ENCODE assay signal across 8 mouse cellular contexts in genomic region chr10:79706406-79707094, GRCm38 (mm10). TPM values are rescaled to one million over a fixed set of nuclear protein-coding genes. Genes with fewer than 3 reads are reported as not detected.
A peak's percentile ranks its signal among the peaks of the same experiment; 100 is the strongest.
DNase-seq lines count a peak whose midpoint lies in the region; ATAC-seq and TF ChIP-seq lines count a peak whose summit lies in the region.

No protein-coding gene starts in this region.

- no peak for DNase-seq in kidney, postnatal 10 days
- peak; percentile 53 to 54 for DNase-seq in cerebellum, postnatal 36 days
- no peak for DNase-seq in liver, postnatal 0 days
- DNase-seq in embryo, embryonic 11 days: no peak
- no peak for DNase-seq in layer of hippocampus, adult 11-12 months (ENCODE audit: low spot score)
- no peak for DNase-seq in frontal cortex, postnatal 10 days (ENCODE audit: low spot score in 2 of 2)

- TF ChIP-seq EP300 in liver, postnatal 0 days (IDR thresholded peaks at IDR 0.05; ENCODE audit: low read depth): no peak

- H3K4me1 ChIP-seq in kidney, embryonic 14.5 days (ENCODE audit: control insufficient read depth, insufficient read depth, low read length): peaks cover 32% of the 10 kb centered on the region
- peaks cover 55% of the 10 kb centered on the region for H3K4me1 ChIP-seq in heart, embryonic 16.5 days (ENCODE audit: control insufficient read depth, insufficient read depth, low read length)
- H3K4me1 ChIP-seq in liver, postnatal 0 days (ENCODE audit: insufficient read depth): peaks cover 45% of the 10 kb centered on the region

- no peak for ATAC-seq in kidney, embryonic 14.5 days (ENCODE audit: low FRiP score, low TSS enrichment)
- no peak for ATAC-seq in heart, embryonic 16.5 days (replicated peaks; ENCODE audit: extremely low read depth, insufficient read depth, low FRiP score)
- ATAC-seq in liver, postnatal 0 days: no peak

- no peak overlapping the region for H3K27ac ChIP-seq in kidney, embryonic 14.5 days (ENCODE audit: low read depth, low read length)
- H3K27ac ChIP-seq in heart, embryonic 16.5 days (ENCODE audit: low read length): peak overlapping the region; percentile 57
- peak overlapping the region; percentile 79 for H3K27ac ChIP-seq in liver, postnatal 0 days (ENCODE audit: low read depth)

- no peaks in the 10 kb centered on the region for H3K27me3 ChIP-seq in kidney, embryonic 14.5 days (ENCODE audit: control insufficient read depth, insufficient read depth, low read length)
- H3K27me3 ChIP-seq in heart, embryonic 16.5 days (ENCODE audit: control insufficient read depth, insufficient read depth, low read length): no peaks in the 10 kb centered on the region
- no peaks in the 10 kb centered on the region for H3K27me3 ChIP-seq in liver, postnatal 0 days (ENCODE audit: insufficient read depth, low read length)

- no peaks in the 10 kb centered on the region for H3K9me3 ChIP-seq in kidney, embryonic 14.5 days (ENCODE audit: control insufficient read depth, low read length)
- no peaks in the 10 kb centered on the region for H3K9me3 ChIP-seq in heart, embryonic 16.5 days (replicated peaks; ENCODE audit: control insufficient read depth, low read length)
- no peaks in the 10 kb centered on the region for H3K9me3 ChIP-seq in liver, postnatal 0 days (ENCODE audit: low read length)

- H3K36me3 ChIP-seq in kidney, embryonic 14.5 days (ENCODE audit: control insufficient read depth, insufficient read depth, low read length): peaks cover 46% of the 10 kb centered on the region
- peaks cover 24% of the 10 kb centered on the region for H3K36me3 ChIP-seq in heart, embryonic 16.5 days (ENCODE audit: control insufficient read depth, insufficient read depth)
- H3K36me3 ChIP-seq in liver, postnatal 0 days (replicated peaks; ENCODE audit: insufficient read depth, low read length): peaks cover 55% of the 10 kb centered on the region

- TF ChIP-seq CTCF in liver, postnatal 0 days (IDR thresholded peaks at IDR 0.05; ENCODE audit: low read depth): no peak

- no peak overlapping the region; the same call in 1 of the 2 replicates for H3K4me3 ChIP-seq in kidney, embryonic 14.5 days (ENCODE audit: low read length)
- peak overlapping the region; percentile 92 for H3K4me3 ChIP-seq in heart, embryonic 16.5 days (ENCODE audit: low read length)
- H3K4me3 ChIP-seq in liver, postnatal 0 days (ENCODE audit: low read depth, low read length): peak overlapping the region; percentile 85

- WGBS in kidney, embryonic 14.5 days: 82% methylated on average over 5 of the region's 5 CpGs
- WGBS in heart, embryonic 16.5 days: 46% methylated on average over 5 of the region's 5 CpGs
- 52% methylated on average over 5 of the region's 5 CpGs for WGBS in liver, postnatal 0 days (ENCODE audit: insufficient replicate concordance)

- peak overlapping the region; percentile 86; the same call in 1 of the 2 replicates for H3K4me2 ChIP-seq in kidney, embryonic 14.5 days (replicated peaks; ENCODE audit: low read depth, low read length)
- H3K4me2 ChIP-seq in heart, embryonic 16.5 days (ENCODE audit: low read depth, low read length): peak overlapping the region; percentile 97
- H3K4me2 ChIP-seq in liver, postnatal 0 days (ENCODE audit: low read depth, low read length): peak overlapping the region; percentile 77

- H3K9ac ChIP-seq in kidney, embryonic 14.5 days (ENCODE audit: low read depth, low read length): peak overlapping the region; percentile 12; the same call in 1 of the 2 replicates
- H3K9ac ChIP-seq in heart, embryonic 16.5 days (ENCODE audit: low read length): peak overlapping the region; percentile 98
- H3K9ac ChIP-seq in liver, postnatal 0 days (replicated peaks): peak overlapping the region; percentile 87

RNA-seq across cellular contexts. Expression of gene Bsg, which starts 2.3 kb away (rescaled TPM):
- 847 and 943 TPM in 2 replicates for polyA plus RNA-seq in kidney, embryonic 14.5 days (2014; fragmentation: Nextera tagmentation; extraction: Ambion mirVana)
- polyA plus RNA-seq in heart, embryonic 16.5 days (2015; fragmentation: Nextera tagmentation; extraction: Ambion mirVana): 1,046 and 1,072 TPM in 2 replicates
- polyA plus RNA-seq in liver, postnatal 0 days (2015; fragmentation: Nextera tagmentation; extraction: Ambion mirVana): 979 and 1,075 TPM in 2 replicates

RNA-seq across cellular contexts. Expression of gene Hcn2, which starts 9.9 kb away (rescaled TPM):
- polyA plus RNA-seq in kidney, embryonic 14.5 days (2014; fragmentation: Nextera tagmentation; extraction: Ambion mirVana): 0.11 and 0.14 TPM in 2 replicates
- polyA plus RNA-seq in heart, embryonic 16.5 days (2015; fragmentation: Nextera tagmentation; extraction: Ambion mirVana): not detected in 2 replicates
- 0.04 and 0.06 TPM in 2 replicates for polyA plus RNA-seq in liver, postnatal 0 days (2015; fragmentation: Nextera tagmentation; extraction: Ambion mirVana)

RNA-seq across cellular contexts. Expression of gene Gzmm, which starts 17.7 kb away (rescaled TPM):
- polyA plus RNA-seq in kidney, embryonic 14.5 days (2014; fragmentation: Nextera tagmentation; extraction: Ambion mirVana): 0.54 and 0.61 TPM in 2 replicates
- polyA plus RNA-seq in heart, embryonic 16.5 days (2015; fragmentation: Nextera tagmentation; extraction: Ambion mirVana): 1.1 and 1.3 TPM in 2 replicates
- polyA plus RNA-seq in liver, postnatal 0 days (2015; fragmentation: Nextera tagmentation; extraction: Ambion mirVana): 0.09 and 0.13 TPM in 2 replicates

RNA-seq across cellular contexts. Expression of gene Cdc34, which starts 24.6 kb away (rescaled TPM):
- 105 and 108 TPM in 2 replicates for polyA plus RNA-seq in kidney, embryonic 14.5 days (2014; fragmentation: Nextera tagmentation; extraction: Ambion mirVana)
- polyA plus RNA-seq in heart, embryonic 16.5 days (2015; fragmentation: Nextera tagmentation; extraction: Ambion mirVana): 98.0 and 101 TPM in 2 replicates
- polyA plus RNA-seq in liver, postnatal 0 days (2015; fragmentation: Nextera tagmentation; extraction: Ambion mirVana): 77.6 and 80.1 TPM in 2 replicates

RNA-seq across cellular contexts. Expression of gene Tpgs1, which starts 37.4 kb away (rescaled TPM):
- polyA plus RNA-seq in kidney, embryonic 14.5 days (2014; fragmentation: Nextera tagmentation; extraction: Ambion mirVana): 85.7 and 90.9 TPM in 2 replicates
- 45.5 and 47.0 TPM in 2 replicates for polyA plus RNA-seq in heart, embryonic 16.5 days (2015; fragmentation: Nextera tagmentation; extraction: Ambion mirVana)
- 24.9 and 25.8 TPM in 2 replicates for polyA plus RNA-seq in liver, postnatal 0 days (2015; fragmentation: Nextera tagmentation; extraction: Ambion mirVana)

Comparison
In these comparisons a context has a peak if more than half of its experiments do, and no peak if none do; other contexts are left out.
1. H3K9ac ChIP-seq: peak in every context shown above with its lines; median percentile 98 in heart, embryonic 16.5 days; 87 in liver, postnatal 0 days; 12 in kidney, embryonic 14.5 days.
2. DNase-seq: peak in cerebellum, postnatal 36 days (2 of 2); none in kidney, postnatal 10 days (single experiment), liver, postnatal 0 days (single experiment), embryo, embryonic 11 days (single experiment), layer of hippocampus, adult 11-12 months (single experiment) and frontal cortex, postnatal 10 days (0 of 2).
3. Peak in every context shown above with its lines, with median percentiles within 50 percentile points of each other: H3K4me2 ChIP-seq.